Mouse (Mus musculus): ENCODE results near the gene Selenot. TPM values are rescaled to one million over a fixed set of nuclear protein-coding genes. Genes with fewer than 3 reads are reported as not detected.
A peak's percentile ranks its signal among the peaks of the same experiment; 100 is the strongest.

Selenot gene
- 0.73 and 2.1 TPM in 2 replicates for polyA plus RNA-seq (2012)

GRCm38 (mm10) chr3:58576137-58577066 is at the start of gene Selenot:
Selenot (plus strand) TSS chr3:58576636.
- Histone ChIP-seq H3K4me1 (ENCODE audit: control insufficient read depth) (peaks cover 29% of the 10 kb centered on the region), H3K27me3 (ENCODE audit: control insufficient read depth) (no peaks in the 10 kb centered on the region), H3K9me3 (ENCODE audit: control insufficient read depth, low read length) (no peaks in the 10 kb centered on the region), H3K36me3 (ENCODE audit: control insufficient read depth) (peaks cover 21% of the 10 kb centered on the region), H3K4me3 (replicated peaks) (peak within 1 kb of the TSS; percentile 77)
- no peak for TF ChIP-seq TAL1 (IDR thresholded peaks at IDR 0.05; ENCODE audit: low read length)
- TF ChIP-seq GATA1 (IDR thresholded peaks at IDR 0.05; ENCODE audit: low read length): no peak

DNA sequence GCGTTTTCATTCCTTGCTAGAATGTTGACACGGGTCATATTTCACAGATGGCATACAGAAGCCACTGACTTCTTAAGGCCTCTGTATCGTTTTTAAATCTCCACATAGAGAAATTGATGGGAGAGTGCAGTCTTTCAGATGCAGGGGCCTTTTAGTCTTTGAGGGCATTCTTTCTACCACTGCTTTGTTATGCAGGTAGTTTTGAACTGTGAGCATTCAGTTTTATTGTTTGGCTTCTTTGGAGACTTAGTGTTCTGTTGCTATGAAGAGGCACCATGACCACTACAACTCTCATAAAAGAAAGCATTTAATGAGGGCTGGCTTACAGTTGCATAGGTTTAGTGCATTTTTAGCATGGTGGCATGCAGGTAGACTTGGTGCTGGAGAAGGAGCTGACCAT is 39.9 kb upstream of the Selenot start:
- TF ChIP-seq GATA1 (IDR thresholded peaks at IDR 0.05; ENCODE audit: low read length) (no peak), TAL1 (IDR thresholded peaks at IDR 0.05; ENCODE audit: low read length) (no peak)
- H3K36me3 ChIP-seq (ENCODE audit: control insufficient read depth): peaks cover 61% of the 10 kb centered on the region

GRCm38 (mm10) chr3:58552001-58552811 is 24.2 kb upstream of the Selenot start:
- Histone ChIP-seq H3K4me1 (ENCODE audit: control insufficient read depth) (no peaks in the 10 kb centered on the region), H3K9me3 (ENCODE audit: control insufficient read depth, low read length) (no peaks in the 10 kb centered on the region), H3K27me3 (ENCODE audit: control insufficient read depth) (no peaks in the 10 kb centered on the region), H3K4me3 (replicated peaks) (no peak overlapping the region), H3K36me3 (ENCODE audit: control insufficient read depth) (peaks cover 73% of the 10 kb centered on the region)
- TF ChIP-seq GATA1 (IDR thresholded peaks at IDR 0.05; ENCODE audit: low read length): no peak
- TF ChIP-seq TAL1 (IDR thresholded peaks at IDR 0.05; ENCODE audit: low read length): no peak

More for the DNA sequence above, 39.9 kb upstream of the Selenot start:
- Histone ChIP-seq H3K4me1 (ENCODE audit: control insufficient read depth) (no peaks in the 10 kb centered on the region), H3K27me3 (ENCODE audit: control insufficient read depth) (no peaks in the 10 kb centered on the region), H3K9me3 (ENCODE audit: control insufficient read depth, low read length) (no peaks in the 10 kb centered on the region), H3K4me3 (replicated peaks) (no peak overlapping the region)

- H3K4me3 ChIP-seq (replicated peaks): no peak overlapping the region
- no peaks in the 10 kb centered on the region for H3K27me3 ChIP-seq (ENCODE audit: control insufficient read depth)
- H3K4me1 ChIP-seq (ENCODE audit: control insufficient read depth): no peaks in the 10 kb centered on the region
- no peaks in the 10 kb centered on the region for H3K9me3 ChIP-seq (ENCODE audit: control insufficient read depth, low read length)
- TF ChIP-seq GATA1 (IDR thresholded peaks at IDR 0.05; ENCODE audit: low read length) (no peak), TAL1 (IDR thresholded peaks at IDR 0.05; ENCODE audit: low read length) (no peak)
- peaks cover 55% of the 10 kb centered on the region for H3K36me3 ChIP-seq (ENCODE audit: control insufficient read depth)
Measured at GRCm38 (mm10) chr3:58556649-58557048, 19.8 kb upstream of the Selenot start.

DNA sequence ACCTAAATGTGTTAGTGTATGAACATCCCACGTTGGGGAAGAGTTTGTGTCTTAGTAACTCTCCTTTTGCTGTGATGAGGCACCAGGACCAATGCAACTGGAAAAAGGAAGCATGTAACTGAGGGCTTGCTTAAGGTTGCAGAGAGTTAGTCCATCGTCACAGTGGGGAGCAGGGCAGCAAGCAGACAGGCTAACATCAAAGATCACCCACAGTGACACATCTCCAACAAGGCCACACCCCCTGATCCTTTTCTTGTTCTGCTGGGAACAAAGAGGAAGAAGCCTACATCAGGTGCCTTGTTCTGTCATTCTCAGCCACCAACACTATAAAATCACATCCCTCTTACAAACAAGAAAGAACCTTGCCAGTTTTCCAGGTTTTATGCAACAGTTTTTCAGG is 16.5 kb upstream of the Selenot start:
- Histone ChIP-seq H3K27me3 (ENCODE audit: control insufficient read depth) (no peaks in the 10 kb centered on the region), H3K36me3 (ENCODE audit: control insufficient read depth) (peaks cover 29% of the 10 kb centered on the region), H3K4me1 (ENCODE audit: control insufficient read depth) (no peaks in the 10 kb centered on the region), H3K4me3 (replicated peaks) (no peak overlapping the region), H3K9me3 (ENCODE audit: control insufficient read depth, low read length) (peaks cover 4% of the 10 kb centered on the region)
- TF ChIP-seq TAL1 (IDR thresholded peaks at IDR 0.05; ENCODE audit: low read length): no peak
- no peak for TF ChIP-seq GATA1 (IDR thresholded peaks at IDR 0.05; ENCODE audit: low read length)

GRCm38 (mm10) chr3:58561437-58561836 is 15.0 kb upstream of the Selenot start:
- Histone ChIP-seq H3K27me3 (ENCODE audit: control insufficient read depth) (no peaks in the 10 kb centered on the region), H3K9me3 (ENCODE audit: control insufficient read depth, low read length) (peaks cover 4% of the 10 kb centered on the region), H3K36me3 (ENCODE audit: control insufficient read depth) (peaks cover 14% of the 10 kb centered on the region), H3K4me1 (ENCODE audit: control insufficient read depth) (no peaks in the 10 kb centered on the region), H3K4me3 (replicated peaks) (no peak overlapping the region)
- TF ChIP-seq GATA1 (IDR thresholded peaks at IDR 0.05; ENCODE audit: low read length) (no peak), TAL1 (IDR thresholded peaks at IDR 0.05; ENCODE audit: low read length) (no peak)

DNA sequence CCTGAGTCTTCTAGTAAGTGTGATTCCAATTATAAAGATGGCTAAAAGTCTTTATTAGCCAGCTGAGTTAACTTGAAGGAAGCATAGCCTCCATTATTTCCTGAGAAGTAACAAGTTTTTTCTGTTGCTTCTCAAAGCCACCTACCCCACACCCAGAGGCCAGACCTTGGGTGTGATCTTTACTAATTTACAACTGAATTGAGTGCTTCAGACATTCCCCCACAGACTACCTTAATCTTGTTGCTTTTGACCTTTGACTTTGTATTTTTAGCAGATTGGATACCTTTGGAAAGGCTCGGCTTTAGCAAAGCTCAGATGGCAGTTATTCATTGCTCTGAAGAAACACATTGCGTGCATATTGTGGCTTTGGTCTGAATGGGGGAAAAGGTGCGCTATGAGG is 5.6 kb upstream of the Selenot start:
- no peaks in the 10 kb centered on the region for H3K27me3 ChIP-seq (ENCODE audit: control insufficient read depth)
- 0 out of 2 replicates have a peak, but pooled peaks cover 3% of the 10 kb centered on the region for H3K9me3 ChIP-seq (ENCODE audit: control insufficient read depth, low read length)
- H3K4me1 ChIP-seq (ENCODE audit: control insufficient read depth): peaks cover 3% of the 10 kb centered on the region
- H3K36me3 ChIP-seq (ENCODE audit: control insufficient read depth): no peaks in the 10 kb centered on the region
- no peak overlapping the region for H3K4me3 ChIP-seq (replicated peaks)
- TF ChIP-seq TAL1 (IDR thresholded peaks at IDR 0.05; ENCODE audit: low read length): no peak
- no peak for TF ChIP-seq GATA1 (IDR thresholded peaks at IDR 0.05; ENCODE audit: low read length)

DNA sequence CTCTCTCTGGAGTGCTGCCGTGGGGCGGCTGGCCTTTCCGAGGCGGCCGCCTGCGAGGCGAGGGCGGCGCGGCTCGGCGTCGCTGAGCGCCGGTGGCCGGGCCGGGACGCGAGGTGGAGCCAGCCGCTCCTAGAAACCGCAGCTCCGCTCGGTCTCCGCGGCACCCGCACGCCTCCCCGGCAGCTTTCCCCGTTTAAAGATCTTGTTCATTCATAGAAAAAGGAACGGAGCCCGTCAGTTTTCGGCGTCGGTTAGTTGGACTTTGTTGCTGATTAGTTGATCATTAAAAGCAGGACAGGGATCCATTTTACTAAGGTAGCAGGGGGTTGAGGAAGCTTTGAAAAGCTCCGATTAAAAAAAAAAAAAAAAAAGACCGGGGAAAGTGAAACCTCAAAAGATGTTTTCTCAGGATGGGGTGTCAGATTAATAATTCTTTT is 649 bp downstream of the Selenot start:
- Histone ChIP-seq H3K4me1 (ENCODE audit: control insufficient read depth) (peaks cover 36% of the 10 kb centered on the region), H3K9me3 (ENCODE audit: control insufficient read depth, low read length) (no peaks in the 10 kb centered on the region), H3K36me3 (ENCODE audit: control insufficient read depth) (peaks cover 25% of the 10 kb centered on the region), H3K27me3 (ENCODE audit: control insufficient read depth) (no peaks in the 10 kb centered on the region), H3K4me3 (replicated peaks) (peak overlapping the region; percentile 77)
- TF ChIP-seq GATA1 (IDR thresholded peaks at IDR 0.05; ENCODE audit: low read length) (no peak), TAL1 (IDR thresholded peaks at IDR 0.05; ENCODE audit: low read length) (no peak)
